Mouse (Mus musculus): ENCODE data around the gene Tbc1d22a.

Gene Tbc1d22a

DNA sequence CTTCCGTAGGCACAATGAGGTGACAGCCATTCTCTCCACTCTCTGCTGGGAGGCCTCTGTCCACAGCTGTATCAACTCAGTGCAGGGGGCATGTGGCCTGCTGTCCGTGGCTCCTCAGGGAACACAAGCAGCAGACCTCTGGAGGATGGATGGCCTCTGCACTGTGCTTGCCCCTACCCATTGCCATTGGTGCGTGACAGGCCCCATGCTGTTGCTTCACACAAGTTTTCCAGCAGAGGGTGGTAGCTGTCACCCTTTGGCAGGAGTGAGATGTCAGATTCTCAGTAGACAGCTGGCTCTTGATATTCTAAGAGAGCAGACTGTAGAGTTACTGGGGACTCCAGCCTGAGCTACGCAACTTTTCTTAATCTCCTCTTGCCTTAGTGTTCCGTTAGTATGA lies 195.1 kb downstream of the Tbc1d22a start:
- peak; percentile 70 for DNase-seq (ENCODE audit: low spot score)

DNA sequence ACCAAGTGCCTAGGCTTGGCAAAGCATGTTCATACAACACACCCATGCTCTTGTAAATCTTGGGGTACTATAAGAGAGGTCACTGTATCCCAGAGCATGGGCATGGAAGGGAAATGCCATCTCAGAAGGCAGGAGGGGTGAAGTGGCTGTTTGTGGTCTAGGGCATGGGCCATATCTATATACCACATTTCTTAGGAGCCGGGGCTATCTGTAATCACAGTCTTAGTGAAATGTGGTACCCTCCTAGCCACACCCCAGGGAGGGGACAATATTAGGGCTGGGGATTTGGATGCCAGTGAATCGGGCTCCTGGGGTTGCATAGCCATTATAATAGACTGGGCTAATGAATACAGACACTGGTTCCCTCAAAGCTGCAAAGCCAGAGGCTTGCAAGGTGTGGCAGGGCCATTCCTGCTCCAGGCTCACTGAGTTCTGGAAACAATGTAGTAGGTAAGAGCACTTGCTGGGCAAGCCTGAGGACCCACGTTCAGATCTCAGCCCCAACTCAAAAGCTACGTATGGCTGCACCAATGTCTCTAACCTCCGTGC lies 197.3 kb downstream of the Tbc1d22a start:
- DNase-seq (ENCODE audit: low spot score): no peak

DNA sequence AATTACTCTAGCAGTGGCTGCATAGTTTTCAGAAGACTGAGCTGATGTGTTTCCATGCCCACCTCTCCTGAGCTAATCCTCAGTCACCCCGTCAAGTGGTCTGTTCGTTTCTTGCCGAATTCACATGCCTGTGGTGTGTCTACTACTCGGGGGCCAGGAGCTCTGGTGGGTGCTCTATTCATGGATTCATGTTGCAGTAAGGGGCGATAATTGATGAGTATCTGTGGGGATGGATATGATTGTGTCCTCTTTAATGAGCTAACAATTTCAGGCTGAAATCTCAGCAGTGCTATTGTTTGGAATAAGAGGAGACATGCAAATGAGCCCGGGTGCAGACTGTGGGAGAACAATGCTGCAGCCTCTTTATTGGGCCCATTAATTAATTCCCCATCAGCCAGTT lies 201.7 kb downstream of the Tbc1d22a start:
- no peak for DNase-seq (ENCODE audit: low spot score)

DNA sequence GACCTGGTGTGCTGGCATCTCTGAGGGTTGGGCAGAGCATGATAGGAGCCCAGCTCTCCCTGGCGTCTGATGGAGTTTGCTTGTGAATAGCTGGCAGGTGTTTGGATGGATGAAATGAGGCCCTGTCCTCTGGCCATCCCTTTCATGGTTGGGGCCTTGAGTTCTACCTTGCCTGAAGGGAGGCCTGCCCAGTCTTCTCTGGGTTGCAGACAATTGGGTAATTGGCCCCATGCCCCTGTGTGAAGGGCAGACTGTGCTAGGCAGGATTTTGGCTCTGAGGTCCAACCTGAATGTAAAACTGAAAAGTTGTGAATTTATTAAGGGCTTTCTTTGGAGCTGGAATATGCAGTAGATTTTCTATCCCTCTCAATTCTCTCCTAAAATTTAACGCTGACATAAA lies 204.2 kb downstream of the Tbc1d22a start:
- no peak for DNase-seq (ENCODE audit: low spot score)

DNA sequence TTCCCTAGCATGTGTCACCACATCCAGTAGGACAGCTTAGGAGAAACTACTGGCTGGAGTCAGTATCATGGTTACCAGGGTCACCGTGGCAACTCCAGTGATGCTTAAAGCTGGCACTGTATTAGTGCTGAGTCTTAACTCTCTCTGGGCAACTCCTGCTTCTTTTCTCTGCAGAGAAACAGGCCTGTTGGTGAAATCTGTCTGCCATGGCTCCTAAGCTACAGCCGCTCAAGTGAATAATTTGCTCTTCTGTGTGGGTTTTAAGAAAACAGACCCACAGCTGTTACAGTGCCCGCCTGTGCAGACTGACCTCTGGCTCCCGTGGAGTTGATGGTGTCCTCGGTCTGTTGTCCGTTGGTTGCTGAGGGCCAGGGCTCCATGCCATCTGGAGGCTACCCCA lies 205.4 kb downstream of the Tbc1d22a start:
- peak; percentile 39 for DNase-seq (ENCODE audit: low spot score)

DNA sequence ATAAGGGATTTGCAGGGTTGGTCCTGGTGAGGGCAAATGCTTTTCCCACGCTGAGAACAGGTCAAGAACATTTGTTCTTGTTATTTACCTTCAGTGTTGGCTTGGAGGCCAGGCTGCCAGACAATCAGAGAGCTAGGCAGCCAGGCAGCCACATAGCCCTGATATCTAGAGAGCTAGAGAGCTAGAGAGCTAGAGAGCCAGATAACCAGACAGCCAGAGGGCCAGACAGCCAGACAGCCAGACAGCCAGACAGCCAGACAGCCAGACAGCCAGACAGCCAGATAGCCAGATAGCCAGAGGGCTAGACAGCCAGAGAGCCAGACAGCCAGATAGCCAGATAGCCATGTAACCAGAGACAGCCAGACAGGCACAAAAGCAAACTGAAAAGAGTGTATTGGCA lies 208.6 kb downstream of the Tbc1d22a start:
- DNase-seq (ENCODE audit: low spot score): no peak

DNA sequence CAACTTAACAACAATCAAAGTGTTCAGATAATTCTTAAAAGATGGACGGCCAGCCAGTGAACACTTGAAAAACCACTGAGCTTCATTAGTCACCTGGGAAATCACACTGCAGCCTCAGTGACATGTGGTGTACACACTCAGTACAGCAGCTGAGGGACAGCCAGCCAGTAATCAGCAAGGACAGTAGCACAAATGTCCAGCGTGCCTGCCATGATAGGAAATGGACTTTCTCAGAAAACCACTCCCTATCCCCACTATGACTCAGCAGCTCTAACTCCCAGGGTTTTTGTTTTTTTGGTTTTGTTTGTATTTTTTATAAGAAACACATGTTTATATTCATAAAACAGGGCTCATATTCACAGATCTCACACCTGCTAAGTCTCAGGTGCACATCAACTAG lies 209.6 kb downstream of the Tbc1d22a start:
- peak; percentile 28 for DNase-seq (ENCODE audit: low spot score)

DNA sequence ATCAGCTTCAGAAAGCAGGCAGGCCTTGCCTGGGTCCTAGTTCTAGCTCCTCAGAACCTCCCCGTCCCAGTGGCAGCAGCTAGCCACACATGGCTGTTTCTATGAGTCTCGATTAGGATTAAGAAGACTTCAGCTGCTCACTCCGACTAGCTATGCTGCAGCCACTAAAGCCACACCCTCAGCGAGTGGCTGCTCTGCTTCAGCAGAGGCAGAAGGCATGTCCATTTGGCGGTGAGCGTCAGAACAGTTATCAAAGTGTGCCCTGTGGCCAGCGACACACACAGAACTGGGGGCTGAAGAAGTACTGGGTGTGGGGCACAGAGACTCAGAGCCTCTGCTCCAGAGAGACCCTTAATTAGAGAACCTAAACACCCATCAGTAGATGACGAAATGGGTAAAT lies 210.7 kb downstream of the Tbc1d22a start:
- no peak for DNase-seq (ENCODE audit: low spot score)

DNA sequence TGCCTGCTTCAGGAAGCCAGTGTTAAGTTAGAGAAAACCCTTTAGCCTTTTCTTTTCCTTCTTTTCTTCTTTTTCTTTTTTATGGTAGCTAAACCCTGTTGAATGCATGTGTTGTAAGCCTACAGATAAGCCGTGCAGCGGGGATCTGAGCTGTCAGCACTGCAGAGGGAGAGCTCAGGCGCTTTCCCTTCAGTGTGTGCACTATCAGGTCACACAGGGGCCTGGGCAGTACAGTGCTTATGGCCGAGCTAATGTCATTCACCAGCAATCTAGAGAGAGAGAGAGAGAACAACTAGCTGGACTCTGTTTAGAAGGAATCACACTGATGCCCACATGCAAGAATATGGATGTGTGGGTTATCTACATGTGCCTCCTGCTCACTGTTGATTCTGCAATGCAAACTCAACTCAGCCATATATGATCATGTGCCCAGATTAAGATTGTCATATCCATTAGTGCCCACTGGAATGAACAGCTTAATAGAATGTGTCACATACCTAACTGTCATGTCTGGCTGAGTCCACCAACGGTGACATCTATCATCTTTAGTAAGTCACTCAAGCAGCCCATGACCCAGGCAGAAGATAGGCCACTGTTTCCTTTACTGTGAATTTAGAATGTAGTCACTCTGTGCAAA lies 212.2 kb downstream of the Tbc1d22a start:
- DNase-seq (ENCODE audit: low spot score): no peak

DNA sequence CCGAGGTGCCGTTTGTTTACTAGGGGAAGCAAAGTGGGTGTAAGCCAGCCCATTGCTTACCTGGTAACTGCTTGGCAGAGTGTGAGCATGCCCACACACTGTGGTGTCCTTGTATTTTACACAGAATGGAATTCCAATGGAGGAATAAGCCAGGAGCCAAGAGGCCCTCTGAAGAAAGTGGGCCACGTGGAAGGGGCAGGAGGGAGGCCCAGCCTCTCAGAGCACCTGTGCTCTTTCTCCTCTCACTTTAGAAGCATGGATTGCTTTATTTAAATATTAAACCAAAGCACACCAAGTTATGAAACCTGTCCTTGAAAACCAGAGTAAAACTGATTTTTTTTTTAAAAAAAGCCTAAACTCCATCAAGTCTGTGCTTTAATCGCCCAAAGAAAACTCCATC lies 213.2 kb downstream of the Tbc1d22a start:
- no peak for DNase-seq (ENCODE audit: low spot score)

DNA sequence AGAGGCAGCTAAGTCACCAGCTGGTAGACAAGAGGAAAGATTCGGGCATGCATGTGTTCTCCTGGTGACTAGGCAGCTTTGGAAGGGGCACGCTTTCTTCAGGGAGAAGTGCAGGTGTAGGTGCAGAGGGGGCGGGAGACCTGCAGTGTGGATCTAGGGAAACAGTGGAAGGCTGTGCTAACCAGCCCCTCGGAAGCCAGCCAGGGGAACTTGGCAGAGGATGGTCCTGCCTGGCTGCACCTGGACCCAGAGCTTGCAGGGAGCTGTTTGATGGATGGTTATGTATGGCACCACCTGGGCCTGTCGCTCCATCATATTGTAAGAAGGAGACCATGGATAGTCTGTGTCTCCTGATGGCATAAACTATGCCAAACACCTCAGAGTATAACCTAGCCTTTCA lies 214.2 kb downstream of the Tbc1d22a start:
- DNase-seq (ENCODE audit: low spot score): no peak

DNA sequence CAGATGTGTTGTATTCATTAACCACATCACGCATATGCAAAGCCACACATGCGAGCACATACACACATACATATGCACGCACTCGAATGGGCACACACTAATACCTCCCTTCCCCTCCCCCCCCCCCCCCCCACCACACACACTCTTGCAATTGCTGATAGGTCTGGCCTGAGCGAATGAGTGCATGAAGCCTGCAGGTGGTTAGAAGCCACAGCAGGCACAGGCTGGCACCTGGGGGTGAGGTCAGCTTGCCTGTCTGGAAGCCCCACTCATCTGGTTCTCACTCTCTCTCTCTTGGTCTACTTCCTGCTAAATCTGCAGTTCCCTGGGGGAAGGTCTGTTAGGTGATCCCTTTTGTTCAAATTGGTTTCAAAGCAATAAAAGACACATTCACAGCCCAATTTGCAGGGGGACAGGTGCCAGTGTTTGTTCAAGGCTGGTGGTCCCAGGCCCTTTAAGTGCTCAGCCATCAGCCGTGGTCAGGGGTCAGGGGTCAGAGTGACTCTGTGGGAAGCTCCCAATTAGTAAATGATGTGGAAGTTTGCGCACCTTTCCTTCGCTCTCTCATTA lies 215.6 kb downstream of the Tbc1d22a start:
- peak; percentile 11 for DNase-seq (ENCODE audit: low spot score)

DNA sequence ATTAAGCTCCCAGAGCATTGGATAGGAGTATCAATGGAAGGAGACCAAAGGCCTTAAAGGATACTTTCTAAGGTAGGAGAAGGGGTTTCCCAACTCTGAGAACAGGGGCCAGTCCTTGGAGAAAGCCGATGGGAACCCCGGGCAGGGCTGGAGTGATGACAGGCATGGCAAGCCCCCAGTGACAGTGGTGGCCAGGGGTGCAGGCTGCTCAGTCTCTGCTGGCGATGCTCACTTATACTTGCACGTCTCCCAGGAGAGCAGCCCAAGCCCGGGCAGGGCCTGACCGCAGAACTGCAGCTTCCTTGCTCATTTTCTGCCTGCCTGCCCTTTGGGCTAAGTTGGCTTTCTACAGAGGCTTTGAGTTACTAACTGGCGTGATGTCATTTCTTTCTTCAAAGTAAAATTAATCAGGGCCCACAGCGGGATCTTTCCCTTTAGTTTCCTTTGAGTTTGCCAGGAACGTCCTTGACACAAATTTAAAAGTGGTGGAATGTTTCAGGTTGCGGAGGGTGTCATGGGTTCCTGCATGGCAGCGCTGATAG lies 217.4 kb downstream of the Tbc1d22a start:
- no peak for DNase-seq (ENCODE audit: low spot score)

DNA sequence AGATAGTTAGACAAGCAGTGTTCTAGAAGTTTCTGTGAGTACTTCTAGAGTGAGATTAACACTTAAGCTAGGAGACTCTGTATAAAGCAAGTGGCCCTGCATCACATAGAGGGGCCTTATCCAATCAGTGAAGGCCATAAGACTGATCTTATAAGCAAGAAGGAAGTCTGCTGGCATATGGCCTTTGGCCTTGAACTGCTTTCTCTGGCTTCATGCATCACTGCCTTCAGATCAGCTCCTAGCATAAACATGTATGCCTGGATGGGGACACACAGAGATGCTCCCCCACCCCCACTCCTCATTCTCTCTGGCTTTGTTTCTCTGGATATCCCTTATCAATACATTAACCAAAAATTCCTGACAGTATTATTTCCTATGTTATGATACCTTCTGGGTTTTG lies 218.5 kb downstream of the Tbc1d22a start:
- DNase-seq (ENCODE audit: low spot score): no peak

DNA sequence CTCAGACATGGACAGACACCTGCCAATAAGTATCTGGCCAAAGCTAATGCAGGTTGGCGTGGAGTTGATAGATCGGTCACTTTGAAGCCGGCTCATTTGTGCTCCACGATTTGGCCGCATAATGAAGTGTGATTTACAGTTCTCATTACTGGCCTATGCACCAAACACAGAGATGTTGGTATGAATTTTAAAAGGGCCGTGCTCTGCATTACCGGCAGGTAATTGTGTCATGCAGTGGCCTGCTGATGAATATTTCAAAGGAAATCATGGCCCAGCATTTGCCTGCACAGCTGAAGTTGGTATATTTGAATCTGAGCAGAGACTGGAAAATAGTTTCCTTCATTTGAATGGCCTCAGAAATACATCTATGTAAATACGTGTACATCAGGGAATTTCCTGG lies 219.1 kb downstream of the Tbc1d22a start:
- no peak for DNase-seq (ENCODE audit: low spot score)

DNA sequence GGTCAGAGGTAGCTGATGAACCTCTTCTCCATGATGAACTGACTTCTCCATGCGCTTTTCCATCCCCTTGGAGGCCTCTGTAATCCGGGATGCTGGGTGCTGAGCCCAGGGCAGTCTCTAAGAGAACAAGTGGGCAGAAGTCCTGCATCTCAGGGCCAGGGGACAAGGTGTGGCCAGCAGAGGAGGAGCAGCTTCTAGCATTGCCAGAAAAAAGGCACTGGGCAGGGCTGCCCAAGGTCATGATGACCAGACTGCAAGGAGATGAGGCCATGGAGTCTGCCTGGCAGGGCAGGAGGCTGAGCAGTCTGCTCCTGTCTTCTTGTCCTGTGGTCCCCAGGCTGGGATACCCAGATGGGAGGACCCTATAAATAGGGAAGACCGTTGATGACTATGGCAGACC lies 220.0 kb downstream of the Tbc1d22a start:
- DNase-seq (ENCODE audit: low spot score): no peak

DNA sequence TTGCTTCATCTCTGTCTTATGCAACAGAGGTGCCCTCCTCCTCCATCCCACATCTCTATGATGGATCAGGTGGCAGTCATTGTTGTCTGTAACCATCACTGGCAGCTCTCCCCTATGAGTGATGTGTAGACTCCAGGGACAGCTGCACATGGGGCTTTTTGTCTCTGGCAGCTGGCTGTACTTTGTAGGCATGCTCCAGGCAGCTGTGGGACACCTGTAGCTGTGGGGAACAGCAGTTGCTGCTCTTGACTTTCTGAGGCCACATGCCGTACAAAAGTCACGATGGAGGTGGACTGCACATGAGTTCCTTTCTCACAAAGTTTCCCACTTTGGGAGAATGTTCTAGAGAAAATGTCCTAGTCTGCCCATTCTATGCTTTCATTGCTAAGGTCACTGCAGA lies 223.1 kb downstream of the Tbc1d22a start:
- no peak for DNase-seq (ENCODE audit: low spot score)

DNA sequence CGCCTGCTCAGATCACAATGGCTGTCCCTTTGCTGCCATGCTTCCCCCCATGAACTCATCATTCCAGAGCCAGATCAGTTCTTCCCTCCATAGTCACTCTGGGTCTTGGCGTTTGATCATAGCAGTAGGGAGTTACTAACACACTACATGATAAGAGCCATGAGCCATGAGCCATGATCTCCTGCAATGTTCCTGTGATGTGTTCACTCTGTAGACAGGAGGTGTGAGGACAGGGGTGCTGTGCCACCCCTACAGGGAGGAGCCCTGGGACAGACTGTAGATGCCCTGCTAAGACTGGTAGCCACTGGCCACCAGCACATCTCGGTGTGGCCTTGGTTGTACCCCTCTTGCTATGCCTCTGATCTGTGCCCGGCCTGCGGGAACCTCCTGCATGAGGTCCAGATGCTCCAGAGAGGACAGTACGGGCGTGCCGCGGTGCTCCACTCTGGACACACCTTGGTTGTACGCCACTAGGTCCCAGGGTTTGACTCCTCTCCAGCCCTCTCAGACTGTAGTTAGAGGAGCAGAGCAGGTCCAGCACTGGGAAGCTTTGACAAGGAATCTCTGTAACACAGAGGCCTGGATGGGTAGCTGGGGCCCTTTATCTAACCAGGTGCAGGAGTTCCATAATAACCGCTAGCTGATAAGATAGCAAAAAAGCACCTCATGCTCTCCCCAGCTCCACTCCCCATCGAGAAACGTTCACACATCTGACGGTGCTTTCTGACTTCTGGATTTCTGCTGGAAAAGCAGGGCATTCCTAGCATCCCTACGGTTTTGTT lies 224.9 kb downstream of the Tbc1d22a start:
- DNase-seq (ENCODE audit: low spot score): no peak

DNA sequence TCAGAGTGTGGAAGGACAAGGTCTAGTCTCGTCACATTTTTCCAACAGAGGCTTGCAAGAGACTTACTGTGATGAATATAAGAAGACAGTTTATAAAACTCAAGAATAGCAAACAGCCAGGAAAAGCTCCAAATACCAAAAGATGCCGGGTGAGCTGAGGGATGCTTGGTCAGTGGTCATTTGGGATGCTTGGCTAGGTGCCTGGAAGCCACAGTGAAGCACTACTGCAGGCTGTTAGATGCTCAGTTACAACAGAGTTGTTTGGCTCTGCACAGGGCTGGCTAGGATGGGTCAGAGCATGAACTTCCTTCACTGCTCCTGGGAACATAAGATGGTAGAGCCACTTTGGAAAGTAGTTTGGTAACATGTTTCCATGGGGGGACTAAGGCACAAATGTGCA lies 230.0 kb downstream of the Tbc1d22a start:
- DNase-seq (ENCODE audit: low spot score): no peak

DNA sequence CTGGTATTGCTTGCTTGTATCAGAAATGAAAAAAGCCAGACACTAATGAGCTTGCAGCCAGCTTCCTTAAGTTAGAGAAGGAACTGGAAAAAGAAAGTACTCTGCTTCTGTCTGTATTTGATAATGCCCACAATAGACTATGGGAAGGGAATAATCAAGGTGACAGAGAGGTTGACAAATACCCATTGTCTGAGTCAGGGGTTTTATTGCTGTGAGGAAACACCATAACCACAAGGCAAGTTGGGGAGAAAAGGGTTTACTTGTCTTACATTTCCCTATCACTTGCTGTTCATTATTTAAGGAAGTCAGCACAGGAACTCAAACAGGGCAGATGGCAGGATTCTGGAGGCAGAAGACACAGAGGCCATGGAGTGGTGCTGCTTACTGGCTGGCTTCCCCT lies 231.8 kb downstream of the Tbc1d22a start:
- no peak for DNase-seq (ENCODE audit: low spot score)

DNA sequence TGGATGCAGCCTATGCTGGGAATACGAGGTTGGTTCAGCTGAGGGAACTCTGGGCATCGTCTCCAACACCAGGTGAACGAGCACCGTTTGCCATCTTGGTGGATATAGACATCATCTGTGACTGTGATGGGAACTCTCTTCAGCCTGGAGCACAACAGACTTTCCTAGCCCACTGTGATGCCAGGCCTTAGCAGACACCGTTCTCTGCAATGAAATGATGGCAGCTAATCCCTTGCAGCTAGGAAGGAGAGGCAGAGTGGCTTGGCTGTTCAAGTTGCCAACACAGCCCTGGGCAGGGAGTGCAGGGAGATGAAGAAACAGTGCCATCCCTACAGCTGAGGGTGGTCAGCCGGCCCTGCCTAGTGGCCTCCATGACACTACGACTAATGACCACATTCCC lies 233.0 kb downstream of the Tbc1d22a start:
- no peak for DNase-seq (ENCODE audit: low spot score)

DNA sequence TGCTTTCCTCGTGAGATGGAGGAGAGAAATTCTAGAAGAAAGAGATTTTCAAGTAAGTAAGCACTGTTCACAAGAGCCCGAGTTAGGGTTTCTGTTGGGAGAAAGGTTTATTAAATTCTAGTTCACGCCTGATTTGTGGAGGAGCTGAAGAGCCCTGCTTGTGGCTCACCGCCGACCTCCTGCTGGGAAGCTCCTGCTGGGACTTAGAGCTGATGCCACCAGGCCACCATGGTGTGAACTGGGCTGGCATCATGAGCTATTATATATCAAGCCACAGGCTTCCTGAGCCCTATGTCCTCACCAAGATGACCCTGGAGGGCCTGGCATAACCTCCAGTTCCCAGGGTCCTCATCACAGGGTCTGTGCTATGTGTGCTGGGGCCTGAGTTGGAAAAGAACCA lies 235.0 kb downstream of the Tbc1d22a start:
- DNase-seq (ENCODE audit: low spot score): no peak

DNA sequence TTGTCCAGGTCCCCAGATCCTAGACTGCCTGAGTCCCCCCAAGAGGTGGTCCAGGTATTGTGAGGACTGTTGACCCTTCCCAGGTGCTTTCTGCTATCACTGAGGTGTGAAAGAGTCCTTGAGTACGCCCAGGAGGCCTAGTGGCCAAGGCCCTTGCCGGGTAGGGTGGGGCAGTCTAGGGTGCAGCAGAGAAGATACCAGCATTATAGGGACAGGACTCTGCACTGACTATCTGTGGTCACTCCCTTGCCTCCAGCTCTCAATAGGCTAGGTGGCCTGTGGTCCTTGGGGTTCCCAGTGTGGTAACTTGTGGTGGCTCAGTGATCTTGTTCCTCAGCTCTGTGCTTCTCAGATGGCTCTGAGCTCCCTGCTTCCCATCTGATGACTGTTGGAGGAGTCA lies 235.5 kb downstream of the Tbc1d22a start:
- no peak for DNase-seq (ENCODE audit: low spot score)
